In the genomic region with DNA sequence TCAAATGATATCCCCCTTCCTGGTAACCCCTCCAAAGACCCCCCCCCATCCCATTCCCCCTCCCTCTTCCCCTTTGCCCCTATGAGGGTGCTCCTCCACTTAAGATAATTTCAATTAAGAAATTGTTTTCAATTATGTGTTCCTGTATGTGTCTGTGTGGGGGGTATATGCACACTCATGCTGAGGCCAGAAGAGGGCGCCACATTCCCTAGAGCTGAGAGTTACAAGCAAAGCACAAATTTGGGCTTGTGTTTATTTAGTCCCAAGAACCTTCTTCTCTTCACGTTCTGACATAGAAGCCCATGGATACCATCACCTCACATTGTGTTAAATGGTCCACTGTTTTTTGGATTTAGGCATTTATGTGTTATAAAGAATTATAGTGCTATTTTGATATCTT, we compare ENCODE assay signal across 8 mouse cellular contexts. TPM values are rescaled to one million over a fixed set of nuclear protein-coding genes. Genes with fewer than 3 reads are reported as not detected.
A peak's percentile ranks its signal among the peaks of the same experiment; 100 is the strongest.
DNase-seq lines count a peak whose midpoint lies in the region; ATAC-seq and TF ChIP-seq lines count a peak whose summit lies in the region.

No protein-coding gene starts in this region.

- TF ChIP-seq POLR2A in spleen, adult 2 months (IDR thresholded peaks at IDR 0.05; ENCODE audit: low read depth, low read length), result no peak

- H3K27ac ChIP-seq in spleen, adult 2 months (ENCODE audit: insufficient read depth, low read length), result no peak overlapping the region
- no peak overlapping the region for H3K27ac ChIP-seq in midbrain, embryonic 10.5 days (replicated peaks)

- WGBS in spleen, adult 2 months, result 79% methylated on average over 2 of the region's 2 CpGs
- WGBS in midbrain, embryonic 10.5 days, result 76% methylated on average over 2 of the region's 2 CpGs

- TF ChIP-seq CTCF in spleen, adult 2 months (IDR thresholded peaks at IDR 0.05; ENCODE audit: extremely low read depth, insufficient read depth, insufficient read length, insufficient replicate concordance), result peak; percentile 19; the same call in 1 of the 2 replicates

- no peaks in the 10 kb centered on the region for H3K4me1 ChIP-seq in spleen, adult 2 months (ENCODE audit: control insufficient read depth, insufficient read depth, insufficient read length)
- peaks cover 6% of the 10 kb centered on the region for H3K4me1 ChIP-seq in midbrain, embryonic 10.5 days

- no peak overlapping the region for H3K4me3 ChIP-seq in spleen, adult 2 months (ENCODE audit: extremely low read depth, insufficient read depth, insufficient read length)
- no peak overlapping the region for H3K4me3 ChIP-seq in midbrain, embryonic 10.5 days

- H3K36me3 ChIP-seq in spleen, adult 2 months (ENCODE audit: control insufficient read depth, insufficient read depth, low read length), result no peaks in the 10 kb centered on the region
- H3K36me3 ChIP-seq in midbrain, embryonic 10.5 days, result no peaks in the 10 kb centered on the region

- 0 out of 2 replicates have a peak, but pooled peaks cover 6% of the 10 kb centered on the region for H3K9me3 ChIP-seq in midbrain, embryonic 10.5 days (replicated peaks)

- peak; percentile 70 for ATAC-seq in erythroid progenitor cell, adult 5-6 weeks (replicated peaks; ENCODE audit: low FRiP score, poor library complexity, severe bottlenecking)

- H3K27me3 ChIP-seq in spleen, adult 2 months (ENCODE audit: control insufficient read depth, insufficient read depth, low read length), result no peaks in the 10 kb centered on the region
- H3K27me3 ChIP-seq in midbrain, embryonic 10.5 days (ENCODE audit: low read depth, poor library complexity, severe bottlenecking), result no peaks in the 10 kb centered on the region

- DNase-seq in gastrocnemius, postnatal 10 days, result peak; percentile 56
- DNase-seq in gastrocnemius, adult 8-10 months (ENCODE audit: low spot score in 2 of 2), result no peak
- no peak for DNase-seq in spleen, adult 2 months (ENCODE audit: low read depth in 1 of 2, low spot score in 2 of 2)
- no peak for DNase-seq in spleen, adult 18-20 months
- DNase-seq in thymus, postnatal 25 days, result peak; percentile 49
- no peak for DNase-seq in layer of hippocampus, postnatal 25 days (ENCODE audit: extremely low spot score in 1 of 2, low spot score in 1 of 2)
- no peak for DNase-seq in midbrain, embryonic 10.5 days (ENCODE audit: low spot score)

RNA-seq across cellular contexts. Expression of gene Srsf10, which starts 32.2 kb away (rescaled TPM):
- total RNA-seq in gastrocnemius, postnatal 10 days (2021), result 10 to 100 TPM; 47.2 to 59.0 TPM
- 10 to 100 TPM; 14.3 to 27.1 (median 22.0) TPM for total RNA-seq in gastrocnemius, adult 8-10 months (2022)
- polyA plus RNA-seq in spleen, adult 2 months (2012; rRNA removed), result 68.0 and 109 TPM in 2 replicates
- total RNA-seq in erythroid progenitor cell, adult 5-6 weeks (2015; ENCODE audit: low replicate concordance), result 410 and 552 TPM in 2 replicates
- 431 and 814 TPM in 2 replicates for total RNA-seq in erythroid progenitor cell, adult 5-6 weeks (2017; ENCODE audit: low replicate concordance)
- total RNA-seq in layer of hippocampus, postnatal 25 days (2021), result 10 to 100 TPM; 78.4 to 78.6 TPM
- 368 and 383 TPM in 2 replicates for polyA plus RNA-seq in midbrain, embryonic 10.5 days (2016; fragmentation: Nextera tagmentation; extraction: Ambion mirVana)

RNA-seq across cellular contexts. Expression of gene Pnrc2, which starts 50.4 kb away (rescaled TPM):
- 10 to 100 TPM; 59.0 to 71.8 TPM for total RNA-seq in gastrocnemius, postnatal 10 days (2021)
- total RNA-seq in gastrocnemius, adult 8-10 months (2022), result 10 to 100 TPM; 30.2 to 36.3 (median 32.7) TPM
- 12.2 and 14.7 TPM in 2 replicates for polyA plus RNA-seq in spleen, adult 2 months (2012; rRNA removed)
- 245 and 298 TPM in 2 replicates for total RNA-seq in erythroid progenitor cell, adult 5-6 weeks (2015; ENCODE audit: low replicate concordance)
- total RNA-seq in erythroid progenitor cell, adult 5-6 weeks (2017; ENCODE audit: low replicate concordance), result 215 and 282 TPM in 2 replicates
- 10 to 100 TPM; 54.0 to 55.9 TPM for total RNA-seq in layer of hippocampus, postnatal 25 days (2021)
- 216 and 225 TPM in 2 replicates for polyA plus RNA-seq in midbrain, embryonic 10.5 days (2016; fragmentation: Nextera tagmentation; extraction: Ambion mirVana)

Comparison
In these comparisons a context has a peak if more than half of its experiments do, and no peak if none do; other contexts are left out.
1. DNase-seq: peak in gastrocnemius, postnatal 10 days (single experiment) and thymus, postnatal 25 days (single experiment); none in gastrocnemius, adult 8-10 months (0 of 2), spleen, adult 2 months (0 of 2), spleen, adult 18-20 months (0 of 2), layer of hippocampus, postnatal 25 days (0 of 2) and midbrain, embryonic 10.5 days (single experiment).
2. RNA of gene Srsf10, which starts 32.2 kb away (total RNA-seq): 410 to 814 TPM in erythroid progenitor cell, adult 5-6 weeks; 78.4 to 78.6 TPM in layer of hippocampus, postnatal 25 days, 47.2 to 59.0 TPM in gastrocnemius, postnatal 10 days and 14.3 to 27.1 TPM in gastrocnemius, adult 8-10 months; every median in the first group is over 4 times any median in the second.